Mouse (Mus musculus): ENCODE measurements around the gene Zcchc24. TPM values are rescaled to one million over a fixed set of nuclear protein-coding genes. Genes with fewer than 3 reads are reported as not detected.

Gene Zcchc24
- polyA plus RNA-seq, 1 experiment from 2014 or later = 33.6 TPM

GRCm38 (mm10) chr14:25749143-25749909 is 19.5 kb downstream of the Zcchc24 start:
- H3K9me3 ChIP-seq (ENCODE audit: control insufficient read depth, low read length) = no peaks in the 10 kb centered on the region
- H3K4me3 ChIP-seq (ENCODE audit: low read depth, low read length) = no peak overlapping the region
- no peak overlapping the region for H3K4me2 ChIP-seq (ENCODE audit: low read length)
- no peak overlapping the region for H3K9ac ChIP-seq (ENCODE audit: low read length)
- no peak for ATAC-seq (replicated peaks; ENCODE audit: low FRiP score, low TSS enrichment, low read depth)
- H3K36me3 ChIP-seq (ENCODE audit: control insufficient read depth, insufficient read depth, low read length) = peaks cover 45% of the 10 kb centered on the region
- peaks cover 29% of the 10 kb centered on the region for H3K4me1 ChIP-seq (replicated peaks; ENCODE audit: control insufficient read depth, insufficient read depth, low read length)
- H3K27ac ChIP-seq (ENCODE audit: low read depth) = no peak overlapping the region
- no peak for DNase-seq (ENCODE audit: low spot score)
- 46% methylated on average over 13 of the region's 13 CpGs for WGBS
- no peaks in the 10 kb centered on the region for H3K27me3 ChIP-seq (replicated peaks; ENCODE audit: control insufficient read depth, insufficient read depth, low read length)

GRCm38 (mm10) chr14:25747996-25748756 is 20.7 kb downstream of the Zcchc24 start:
- no peak overlapping the region for H3K4me2 ChIP-seq (ENCODE audit: low read length)
- no peak for DNase-seq (ENCODE audit: low spot score)
- H3K4me1 ChIP-seq (replicated peaks; ENCODE audit: control insufficient read depth, insufficient read depth, low read length) = peaks cover 27% of the 10 kb centered on the region
- H3K27ac ChIP-seq (ENCODE audit: low read depth) = no peak overlapping the region
- no peak for ATAC-seq (replicated peaks; ENCODE audit: low FRiP score, low TSS enrichment, low read depth)
- peaks cover 55% of the 10 kb centered on the region for H3K36me3 ChIP-seq (ENCODE audit: control insufficient read depth, insufficient read depth, low read length)
- H3K9me3 ChIP-seq (ENCODE audit: control insufficient read depth, low read length) = no peaks in the 10 kb centered on the region
- WGBS = 70% methylated on average over 7 of the region's 7 CpGs
- no peak overlapping the region for H3K9ac ChIP-seq (ENCODE audit: low read length)
- H3K27me3 ChIP-seq (replicated peaks; ENCODE audit: control insufficient read depth, insufficient read depth, low read length) = no peaks in the 10 kb centered on the region
- H3K4me3 ChIP-seq (ENCODE audit: low read depth, low read length) = no peak overlapping the region

- Histone ChIP-seq H3K9me3 (ENCODE audit: control insufficient read depth, low read length) (no peaks in the 10 kb centered on the region), H3K4me3 (ENCODE audit: low read depth, low read length) (no peak overlapping the region), H3K4me2 (ENCODE audit: low read length) (no peak overlapping the region), H3K4me1 (replicated peaks; ENCODE audit: control insufficient read depth, insufficient read depth, low read length) (peaks cover 27% of the 10 kb centered on the region), H3K36me3 (ENCODE audit: control insufficient read depth, insufficient read depth, low read length) (peaks cover 53% of the 10 kb centered on the region), H3K9ac (ENCODE audit: low read length) (no peak overlapping the region), H3K27ac (ENCODE audit: low read depth) (no peak overlapping the region), H3K27me3 (replicated peaks; ENCODE audit: control insufficient read depth, insufficient read depth, low read length) (no peaks in the 10 kb centered on the region)
- WGBS = 58% methylated on average over 21 of the region's 21 CpGs
- DNase-seq (ENCODE audit: low spot score) (no peak), ATAC-seq (replicated peaks; ENCODE audit: low FRiP score, low TSS enrichment, low read depth) (no peak)
Measured at GRCm38 (mm10) chr14:25746971-25747945, 21.6 kb downstream of the Zcchc24 start.

- no peak overlapping the region for H3K4me3 ChIP-seq (ENCODE audit: low read depth, low read length)
- no peak for DNase-seq (ENCODE audit: low spot score)
- H3K4me1 ChIP-seq (replicated peaks; ENCODE audit: control insufficient read depth, insufficient read depth, low read length) = peaks cover 24% of the 10 kb centered on the region
- H3K36me3 ChIP-seq (ENCODE audit: control insufficient read depth, insufficient read depth, low read length) = peaks cover 44% of the 10 kb centered on the region
- no peaks in the 10 kb centered on the region for H3K9me3 ChIP-seq (ENCODE audit: control insufficient read depth, low read length)
- ATAC-seq (replicated peaks; ENCODE audit: low FRiP score, low TSS enrichment, low read depth) = no peak
- H3K4me2 ChIP-seq (ENCODE audit: low read length) = no peak overlapping the region
- no peaks in the 10 kb centered on the region for H3K27me3 ChIP-seq (replicated peaks; ENCODE audit: control insufficient read depth, insufficient read depth, low read length)
- WGBS = 92% methylated on average over 6 of the region's 6 CpGs
- H3K27ac ChIP-seq (ENCODE audit: low read depth) = no peak overlapping the region
- H3K9ac ChIP-seq (ENCODE audit: low read length) = no peak overlapping the region
Measured at GRCm38 (mm10) chr14:25746371-25746770, 22.5 kb downstream of the Zcchc24 start.

- no peak for DNase-seq (ENCODE audit: low spot score)
- H3K9ac ChIP-seq (ENCODE audit: low read length) = no peak overlapping the region
- WGBS = 56% methylated on average over 11 of the region's 11 CpGs
Measured at GRCm38 (mm10) chr14:25745365-25746184, 23.3 kb downstream of the Zcchc24 start.

GRCm38 (mm10) chr14:25742943-25743342 is 25.9 kb downstream of the Zcchc24 start:
- Histone ChIP-seq H3K9me3 (ENCODE audit: control insufficient read depth, low read length) (no peaks in the 10 kb centered on the region), H3K27ac (ENCODE audit: low read depth) (no peak overlapping the region), H3K4me1 (replicated peaks; ENCODE audit: control insufficient read depth, insufficient read depth, low read length) (peaks cover 25% of the 10 kb centered on the region), H3K4me3 (ENCODE audit: low read depth, low read length) (no peak overlapping the region), H3K27me3 (replicated peaks; ENCODE audit: control insufficient read depth, insufficient read depth, low read length) (no peaks in the 10 kb centered on the region), H3K4me2 (ENCODE audit: low read length) (no peak overlapping the region), H3K9ac (ENCODE audit: low read length) (no peak overlapping the region), H3K36me3 (ENCODE audit: control insufficient read depth, insufficient read depth, low read length) (peaks cover 34% of the 10 kb centered on the region)
- DNase-seq (ENCODE audit: low spot score) (no peak), ATAC-seq (replicated peaks; ENCODE audit: low FRiP score, low TSS enrichment, low read depth) (no peak)
- WGBS = 97% methylated on average over 5 of the region's 5 CpGs

More at GRCm38 (mm10) chr14:25745365-25746184, 23.3 kb downstream of the Zcchc24 start:
- H3K4me3 ChIP-seq (ENCODE audit: low read depth, low read length) = no peak overlapping the region
- ATAC-seq (replicated peaks; ENCODE audit: low FRiP score, low TSS enrichment, low read depth) = no peak
- no peaks in the 10 kb centered on the region for H3K27me3 ChIP-seq (replicated peaks; ENCODE audit: control insufficient read depth, insufficient read depth, low read length)
- peaks cover 40% of the 10 kb centered on the region for H3K36me3 ChIP-seq (ENCODE audit: control insufficient read depth, insufficient read depth, low read length)
- H3K9me3 ChIP-seq (ENCODE audit: control insufficient read depth, low read length) = no peaks in the 10 kb centered on the region
- H3K4me1 ChIP-seq (replicated peaks; ENCODE audit: control insufficient read depth, insufficient read depth, low read length) = peaks cover 22% of the 10 kb centered on the region
- no peak overlapping the region for H3K4me2 ChIP-seq (ENCODE audit: low read length)
- H3K27ac ChIP-seq (ENCODE audit: low read depth) = no peak overlapping the region

GRCm38 (mm10) chr14:25741840-25742367 is 26.9 kb downstream of the Zcchc24 start:
- Histone ChIP-seq H3K4me3 (ENCODE audit: low read depth, low read length) (no peak overlapping the region), H3K27me3 (replicated peaks; ENCODE audit: control insufficient read depth, insufficient read depth, low read length) (no peaks in the 10 kb centered on the region), H3K36me3 (ENCODE audit: control insufficient read depth, insufficient read depth, low read length) (peaks cover 40% of the 10 kb centered on the region), H3K27ac (ENCODE audit: low read depth) (no peak overlapping the region), H3K4me2 (ENCODE audit: low read length) (no peak overlapping the region), H3K9ac (ENCODE audit: low read length) (no peak overlapping the region), H3K9me3 (ENCODE audit: control insufficient read depth, low read length) (no peaks in the 10 kb centered on the region), H3K4me1 (replicated peaks; ENCODE audit: control insufficient read depth, insufficient read depth, low read length) (peaks cover 27% of the 10 kb centered on the region)
- WGBS = 63% methylated on average over 5 of the region's 5 CpGs
- DNase-seq (ENCODE audit: low spot score) (no peak), ATAC-seq (replicated peaks; ENCODE audit: low FRiP score, low TSS enrichment, low read depth) (no peak)
